Mouse (Mus musculus): ENCODE data around the gene Tmeff2. TPM values are rescaled to one million over a fixed set of nuclear protein-coding genes. Genes with fewer than 3 reads are reported as not detected.

The Tmeff2 gene
- polyA plus RNA-seq, 2 experiments: 0.29 to 0.41 TPM

DNA sequence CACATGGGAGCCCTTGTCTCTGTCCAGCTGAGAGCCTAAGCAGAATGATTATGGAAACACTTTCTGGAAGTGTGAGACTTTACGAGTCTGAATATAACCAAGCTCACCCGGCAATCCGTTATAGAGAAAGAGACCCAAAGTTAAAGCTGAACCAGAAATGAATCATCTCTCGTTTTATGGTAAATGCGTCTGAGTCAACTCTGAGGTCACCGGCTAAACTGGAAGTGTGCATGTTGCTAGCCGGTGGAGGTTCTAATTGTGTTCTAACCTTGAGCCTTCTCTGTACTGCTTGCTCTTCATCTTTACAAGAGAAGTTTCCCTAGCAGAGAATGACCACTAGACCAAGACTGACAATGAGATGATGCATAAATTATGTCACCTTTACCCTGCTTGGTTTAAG is 316.8 kb downstream of the Tmeff2 start:
- no peaks in the 10 kb centered on the region for H3K36me3 ChIP-seq (replicated peaks; ENCODE audit: control insufficient read depth, insufficient read depth, low read depth)
- 76% methylated on average over 7 of the region's 7 CpGs for WGBS (ENCODE audit: insufficient replicate concordance)
- no peaks in the 10 kb centered on the region for H3K9me3 ChIP-seq (ENCODE audit: control insufficient read depth, low read length)
- H3K4me1 ChIP-seq (replicated peaks; ENCODE audit: control insufficient read depth in 2 of 2, insufficient read depth in 2 of 2, low read length in 1 of 2): no peaks in the 10 kb centered on the region
- H3K4me3 ChIP-seq (ENCODE audit: insufficient read depth in 1 of 2, low read depth in 2 of 2, low read length in 2 of 2): no peak overlapping the region
- no peaks in the 10 kb centered on the region for H3K27me3 ChIP-seq (ENCODE audit: control insufficient read depth, insufficient read depth, low read length)
- DNase-seq (ENCODE audit: low read depth in 3 of 3, low spot score in 3 of 3): no peak
- no peak overlapping the region for H3K27ac ChIP-seq
- H3K9ac ChIP-seq (replicated peaks): no peak overlapping the region
- TF ChIP-seq CTCF (IDR thresholded peaks at IDR 0.05; ENCODE audit: low read depth) (no peak), EP300 (IDR thresholded peaks at IDR 0.05; ENCODE audit: low read depth) (no peak)
- H3K4me2 ChIP-seq (ENCODE audit: low read depth): no peak overlapping the region
- ATAC-seq (ENCODE audit: insufficient read depth): no peak

DNA sequence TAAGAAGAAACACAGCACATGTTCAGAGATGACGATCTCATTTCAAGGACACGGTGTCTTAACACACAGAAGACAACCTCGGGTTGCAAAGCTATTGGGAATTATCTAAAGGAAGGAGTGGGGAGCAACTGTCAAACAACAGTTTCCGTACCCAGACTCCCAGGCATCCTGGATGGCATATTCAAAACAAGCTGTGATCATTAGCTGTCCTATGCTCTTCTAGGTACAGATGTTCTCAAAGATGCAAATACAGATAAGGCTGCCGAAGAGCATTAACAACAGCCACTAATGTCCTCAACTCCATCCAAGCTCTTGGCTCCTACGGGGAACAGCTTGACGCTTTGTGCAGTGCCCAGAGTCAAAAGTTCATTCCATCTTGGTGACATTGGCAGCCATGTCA is 324.7 kb downstream of the Tmeff2 start:
- WGBS (ENCODE audit: insufficient replicate concordance): 57% methylated on average over 7 of the region's 7 CpGs
- ATAC-seq (ENCODE audit: insufficient read depth) (no peak), DNase-seq (ENCODE audit: low read depth in 3 of 3, low spot score in 3 of 3) (no peak)
- Histone ChIP-seq H3K4me1 (replicated peaks; ENCODE audit: control insufficient read depth in 2 of 2, insufficient read depth in 2 of 2, low read length in 1 of 2) (no peaks in the 10 kb centered on the region), H3K36me3 (replicated peaks; ENCODE audit: control insufficient read depth, insufficient read depth, low read depth) (no peaks in the 10 kb centered on the region), H3K4me2 (ENCODE audit: low read depth) (no peak overlapping the region), H3K9ac (replicated peaks) (no peak overlapping the region), H3K27me3 (ENCODE audit: control insufficient read depth, insufficient read depth, low read length) (no peaks in the 10 kb centered on the region), H3K9me3 (ENCODE audit: control insufficient read depth, low read length) (no peaks in the 10 kb centered on the region), H3K4me3 (ENCODE audit: insufficient read depth in 1 of 2, low read depth in 2 of 2, low read length in 2 of 2) (no peak overlapping the region), H3K27ac (no peak overlapping the region)
- TF ChIP-seq EP300 (IDR thresholded peaks at IDR 0.05; ENCODE audit: low read depth) (no peak), CTCF (IDR thresholded peaks at IDR 0.05; ENCODE audit: low read depth) (no peak)

Small RNA genes lying within 50 kb of the gene (microRNA-seq; reads per million reads assigned to microRNA genes)
- not detected for gene Gm25736
